Mouse (Mus musculus) ZHBTc4 (cell line): ENCODE measurements around the gene Limk1.

Experiments
- DNase-seq: peaks from one replicate; pipeline ENCODE4 v3.0.0-alpha.2; 2011; ENCODE audit warnings: low read depth, low spot score

Limk1 gene

DNA sequence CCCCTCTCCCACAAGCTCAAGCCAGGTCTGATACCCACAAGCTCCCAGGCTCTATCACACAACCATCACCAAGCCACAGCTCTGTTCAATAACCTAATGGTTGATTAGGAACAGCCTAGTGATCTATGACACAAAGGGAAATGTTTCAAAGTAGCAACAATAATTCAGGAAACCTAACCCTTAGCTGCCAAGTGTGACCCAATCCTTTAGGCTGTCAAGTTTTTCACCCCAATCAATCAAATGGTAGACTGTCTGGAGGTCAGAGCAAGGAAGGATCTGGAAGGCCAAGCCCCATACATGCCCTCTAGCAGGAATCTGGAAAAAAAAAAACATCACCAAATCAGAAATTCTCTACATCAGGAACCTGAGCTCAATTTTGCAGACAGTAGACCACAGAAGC is 57.6 kb downstream of the Limk1 start:
- DNase-seq, result no peak

DNA sequence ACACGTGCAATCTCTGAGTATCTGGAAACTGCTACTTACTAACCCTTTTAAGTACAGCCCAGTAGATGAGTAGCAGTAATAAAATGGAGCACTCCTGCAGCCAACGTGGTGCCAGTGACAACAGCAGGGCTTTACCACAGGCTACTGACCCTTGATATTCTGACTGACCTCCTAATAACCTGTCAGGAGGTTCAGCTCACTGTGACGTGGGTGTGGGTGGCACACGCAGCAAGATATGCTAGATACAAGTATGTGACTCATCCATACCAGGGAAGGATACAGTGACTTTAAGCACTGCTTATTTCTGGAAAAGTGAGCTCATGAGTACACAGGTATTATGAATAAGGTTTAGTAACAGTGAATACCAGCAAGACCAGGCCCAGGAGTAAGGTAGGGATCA is 58.9 kb downstream of the Limk1 start:
- no peak for DNase-seq

DNA sequence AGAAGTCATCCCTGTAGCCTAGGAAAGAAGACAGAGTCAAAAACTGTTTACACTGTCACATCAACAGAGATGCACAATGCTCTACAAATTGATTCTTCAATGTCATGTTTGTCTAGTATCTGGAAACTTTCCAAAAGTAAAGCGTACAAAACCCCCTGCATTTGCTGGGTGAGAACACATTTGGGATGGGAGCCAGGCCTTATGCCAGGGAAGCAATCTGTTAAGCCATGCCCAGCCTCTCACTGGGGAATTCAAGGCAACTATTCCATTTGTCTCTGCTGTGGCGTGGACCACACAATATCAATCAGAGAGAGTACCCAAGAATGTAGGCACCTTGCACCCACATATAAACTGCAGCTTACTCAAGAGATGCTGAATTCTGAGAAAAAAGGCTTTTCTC is 66.3 kb downstream of the Limk1 start:
- no peak for DNase-seq

DNA sequence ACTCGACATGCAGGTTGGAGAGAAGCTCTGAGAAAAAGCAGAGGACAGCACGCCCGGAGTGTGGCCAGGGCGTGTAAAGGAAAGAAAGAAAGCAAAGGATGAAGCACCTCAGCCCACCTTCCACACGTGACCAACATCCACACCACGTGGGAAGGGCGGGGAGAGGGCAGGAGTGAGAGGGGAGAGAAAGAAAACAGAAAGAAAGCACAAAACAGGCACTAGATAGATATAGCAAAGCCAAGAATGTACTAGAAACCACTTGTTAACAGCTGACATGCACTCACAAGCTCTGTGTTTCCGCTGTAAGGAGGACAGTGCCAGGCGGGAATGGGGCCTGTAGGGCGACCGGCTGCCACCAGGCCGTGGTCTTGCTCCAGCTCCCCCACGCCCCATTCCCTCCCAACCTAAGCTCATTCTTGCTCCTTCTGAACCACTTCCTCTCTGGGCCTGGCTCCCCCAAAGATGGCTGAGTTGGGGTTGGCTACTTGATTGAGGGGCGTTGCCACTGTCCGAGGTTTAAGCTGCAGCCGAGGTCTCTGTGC is 67.2 kb downstream of the Limk1 start:
- DNase-seq, result no peak

DNA sequence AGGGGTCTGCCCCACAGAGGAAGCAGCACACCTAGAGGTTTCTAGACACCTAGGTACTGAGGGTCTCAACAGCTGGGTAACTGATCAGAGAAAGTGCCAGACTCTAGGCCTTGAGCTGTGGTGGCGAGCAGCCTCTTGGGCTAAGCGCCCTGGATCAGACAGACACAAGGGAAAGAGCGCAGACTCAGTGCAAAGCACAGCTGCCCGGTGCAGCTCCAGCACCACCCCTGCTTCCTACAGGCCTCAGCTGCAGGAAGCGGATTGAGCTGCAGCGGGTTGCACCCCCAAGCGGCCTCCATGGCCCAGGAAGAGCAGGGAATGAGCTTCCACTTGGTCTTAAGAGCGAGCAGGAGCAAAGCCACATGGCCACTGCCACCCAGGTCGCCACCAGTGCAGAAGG is 67.9 kb downstream of the Limk1 start:
- DNase-seq, result no peak

DNA sequence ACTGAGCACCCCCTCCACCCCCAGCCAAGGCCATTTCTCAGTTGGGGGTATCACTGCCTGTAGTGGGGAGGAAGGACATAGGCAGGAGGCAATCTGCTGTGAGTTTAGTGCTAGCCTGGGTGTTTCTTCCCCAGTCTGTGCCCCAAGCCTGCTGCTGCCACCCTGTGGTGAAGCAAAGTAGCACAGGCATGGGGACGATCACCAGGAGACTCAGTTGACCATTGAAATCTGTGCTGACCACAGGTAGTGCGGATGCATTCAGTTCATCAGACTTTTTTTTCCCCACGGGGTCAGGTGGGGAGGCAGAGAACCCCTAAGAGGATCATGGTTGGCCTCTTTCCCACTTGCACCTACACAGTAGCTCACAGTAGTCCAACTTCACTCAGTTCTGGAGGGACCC is 71.3 kb downstream of the Limk1 start:
- DNase-seq, result peak; percentile 68

DNA sequence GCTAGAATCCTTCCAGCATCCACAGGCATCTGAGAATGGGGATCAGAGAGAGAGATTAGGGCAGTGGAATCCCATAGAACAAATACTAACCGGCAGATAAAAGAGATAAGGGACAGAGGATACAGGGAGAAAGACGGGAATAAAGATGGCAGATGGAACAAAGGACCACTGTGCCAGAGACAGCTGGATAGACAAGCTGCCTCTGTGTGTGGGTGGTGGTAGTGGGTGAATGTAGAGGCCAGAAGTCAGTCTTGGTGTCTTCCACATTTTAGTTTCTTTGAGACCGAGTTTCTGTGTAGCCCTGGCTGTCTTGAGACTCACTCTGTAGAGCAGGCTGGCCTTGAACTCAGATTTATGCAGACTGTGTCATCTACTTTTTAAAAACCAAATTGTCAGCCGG is 72.6 kb downstream of the Limk1 start:
- DNase-seq, result no peak

DNA sequence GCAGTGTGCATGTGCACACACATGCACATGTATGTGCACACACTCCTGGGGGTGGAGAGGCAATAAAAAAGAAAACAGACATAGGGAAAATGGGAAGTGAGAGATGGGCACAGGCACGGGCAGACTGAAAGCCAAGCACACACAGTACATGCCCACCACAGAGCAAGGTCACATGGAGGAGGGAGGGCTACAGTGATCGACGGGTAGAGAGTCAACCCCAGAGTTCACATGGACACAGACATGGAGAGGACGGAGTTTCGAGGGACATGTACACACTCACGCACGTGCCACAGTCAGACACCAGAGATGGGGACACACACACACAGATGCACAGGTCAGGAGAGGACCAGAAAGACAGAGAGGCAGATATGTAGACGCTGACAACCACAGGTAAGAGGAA is 73.0 kb downstream of the Limk1 start:
- DNase-seq, result no peak

DNA sequence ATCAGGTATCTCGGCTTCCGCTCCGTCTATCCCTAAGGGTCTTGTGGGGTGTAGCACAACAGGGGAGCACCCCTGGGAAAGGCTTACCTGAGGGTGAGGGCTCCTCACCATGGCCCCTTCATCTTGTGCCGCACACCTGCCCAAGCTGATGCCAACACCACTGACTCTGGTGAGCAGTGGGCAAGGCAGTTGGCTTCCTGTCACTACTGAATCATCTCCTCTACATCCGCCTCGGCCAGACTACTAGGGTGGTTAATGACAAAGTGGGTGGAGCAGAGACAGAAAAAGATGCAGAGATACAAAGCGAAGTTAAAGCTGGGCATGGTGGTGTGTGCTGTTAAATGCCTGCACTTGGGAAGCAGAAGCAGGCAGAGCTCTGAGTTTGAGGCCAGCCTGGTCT is 73.6 kb downstream of the Limk1 start, which contains the start of gene Lat2:
Gene Lat2, minus strand, starts transcription at position 224 of the 400 bp plus-strand sequence.
- DNase-seq, result no peak

DNA sequence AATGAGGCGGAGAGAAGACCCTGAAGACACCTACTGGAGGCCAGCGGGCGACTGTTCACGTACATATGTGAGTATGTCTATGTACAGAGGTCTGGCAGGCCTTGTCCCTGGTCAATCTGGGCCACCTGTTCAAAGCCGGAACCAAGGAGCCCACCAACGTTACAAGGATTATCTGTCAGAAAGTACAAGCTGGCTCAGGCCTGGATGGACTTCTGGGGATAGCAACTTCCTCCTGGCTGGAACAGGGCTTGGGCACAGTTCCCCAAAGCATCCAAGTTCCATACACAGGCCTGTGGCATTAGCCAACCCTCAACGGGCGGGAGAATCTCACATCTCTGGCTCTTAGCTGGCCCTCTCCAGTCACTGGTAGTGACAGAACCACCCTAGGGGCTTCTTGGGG is 74.1 kb downstream of the Limk1 start:
- no peak for DNase-seq

DNA sequence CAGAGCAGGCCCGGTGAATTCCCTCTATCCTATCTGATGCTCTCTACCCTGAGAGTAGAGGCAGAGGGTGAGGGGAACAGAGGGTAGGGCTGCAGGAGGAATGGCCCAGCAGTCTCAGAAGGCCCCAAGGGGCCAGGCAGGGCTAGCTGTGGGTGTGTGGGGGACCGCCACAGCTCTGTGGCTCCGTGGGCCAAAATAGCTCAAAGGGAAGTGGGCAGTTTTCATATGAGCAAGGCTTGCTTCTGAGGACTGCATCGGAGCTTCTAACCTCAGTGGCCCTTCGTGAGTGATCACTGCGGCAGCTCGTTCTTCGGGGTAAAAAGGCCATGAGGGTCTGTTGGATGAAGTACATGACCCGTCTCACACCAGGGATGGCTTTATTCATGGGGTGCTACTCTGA is 74.7 kb downstream of the Limk1 start:
- no peak for DNase-seq

DNA sequence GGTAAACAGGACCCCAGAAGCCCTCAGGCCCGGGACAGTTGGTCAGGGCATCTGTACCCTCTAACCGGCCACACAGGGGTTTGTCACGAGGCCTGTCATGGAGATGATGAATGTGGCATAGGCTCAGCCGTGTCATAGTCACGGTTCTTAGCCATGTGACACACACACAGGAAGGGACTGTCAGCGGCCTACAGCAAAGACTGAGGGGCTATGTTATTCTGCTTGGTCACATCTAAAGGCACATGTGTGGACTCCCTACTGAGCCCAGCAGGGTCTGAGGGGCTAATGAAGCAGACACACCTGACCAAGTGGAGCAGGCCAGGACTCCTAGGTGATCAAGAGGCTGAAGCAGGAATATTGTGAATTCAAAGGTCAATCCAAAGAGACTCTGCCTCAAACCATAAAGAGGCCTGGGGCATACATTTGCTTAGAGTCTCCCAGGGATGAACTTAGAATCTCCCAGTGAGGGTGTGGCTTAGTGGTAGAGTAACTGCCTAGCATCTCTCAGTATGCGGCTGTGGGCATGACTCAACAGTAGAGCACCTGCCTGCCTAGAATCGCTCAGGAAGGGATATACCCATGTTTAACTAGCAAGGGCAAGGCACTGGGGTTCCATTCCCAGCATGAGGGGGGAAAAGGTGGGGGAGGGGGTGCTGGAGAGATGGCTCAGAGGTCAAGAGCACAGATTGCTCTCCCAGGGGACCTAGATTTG is 76.4 kb downstream of the Limk1 start:
- no peak for DNase-seq

DNA sequence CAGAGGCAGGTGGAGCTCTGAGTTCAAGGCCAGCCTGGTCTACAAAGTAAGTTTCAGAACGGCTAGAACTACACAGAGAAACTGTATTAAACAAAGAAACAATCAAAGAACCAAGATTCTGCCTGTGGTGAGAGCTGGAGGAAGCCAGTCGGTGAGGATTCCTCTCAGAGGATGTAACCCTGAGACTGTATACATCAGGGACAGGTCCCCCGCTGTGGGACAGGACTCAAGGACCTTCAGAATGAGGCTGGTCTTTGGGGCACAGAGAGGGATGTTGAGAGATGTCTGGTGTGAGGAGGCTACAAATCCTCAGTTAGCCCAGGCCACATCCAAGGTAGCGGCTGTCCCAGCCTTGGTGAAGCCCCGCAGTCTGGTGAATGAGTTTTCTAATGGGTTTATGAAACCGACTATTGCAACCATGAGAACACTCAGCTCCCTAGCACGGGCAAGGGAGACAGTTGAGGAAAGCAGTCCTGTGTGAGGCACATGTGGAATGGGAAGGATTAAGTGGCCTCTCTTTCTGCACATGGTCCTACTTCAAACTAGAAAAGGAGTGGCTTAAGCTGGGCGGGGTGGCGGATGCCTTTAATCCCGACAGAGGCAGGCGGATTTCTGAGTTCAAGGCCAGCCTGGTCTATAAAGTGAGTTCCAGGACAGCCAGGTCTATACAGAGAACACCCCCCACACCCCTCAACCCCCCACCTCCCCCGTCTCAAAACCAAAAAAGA is 78.3 kb downstream of the Limk1 start:
- DNase-seq, result peak; percentile 66

DNA sequence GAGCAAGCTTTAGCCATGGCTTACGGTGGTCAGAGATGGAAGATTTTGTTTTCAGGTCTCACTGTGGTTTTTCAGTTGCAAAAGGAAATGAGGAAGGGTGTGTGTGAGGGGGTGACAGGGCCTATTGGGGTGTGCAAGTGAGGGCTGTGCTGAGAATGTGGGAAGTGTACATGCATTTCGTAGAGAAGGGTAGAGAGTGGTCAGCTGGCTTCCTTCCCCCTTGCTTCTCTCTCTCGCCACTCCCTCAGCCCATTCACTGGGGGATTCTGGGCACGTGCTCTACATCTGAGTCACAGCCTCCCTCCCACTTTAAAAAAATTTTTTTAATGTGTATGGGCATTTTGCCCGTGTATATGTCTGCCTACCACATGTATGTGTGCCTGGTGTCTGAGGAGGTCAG is 81.3 kb downstream of the Limk1 start:
- DNase-seq, result no peak

DNA sequence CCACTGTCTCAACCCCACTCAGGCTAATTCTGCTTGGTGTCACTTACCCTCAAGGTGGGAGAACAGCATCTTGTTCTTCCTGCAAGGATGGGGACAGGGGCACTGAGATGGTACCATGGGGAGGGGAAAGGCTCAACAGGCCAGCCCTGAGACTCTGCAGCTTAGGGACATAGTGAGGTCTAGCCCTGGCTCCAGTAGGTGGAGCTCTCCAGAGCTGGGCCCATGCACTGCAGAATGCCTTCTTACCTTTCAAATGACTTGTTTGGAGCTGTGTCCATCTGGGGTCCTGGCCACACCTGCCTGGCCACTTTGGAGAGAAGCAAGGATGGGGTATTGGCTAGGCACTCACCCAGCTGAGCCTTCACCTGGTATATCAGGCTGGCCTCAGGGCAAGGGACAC is 82.1 kb downstream of the Limk1 start:
- DNase-seq, result no peak
